Mouse (Mus musculus) intestine, embryonic 16.5 days (tissue): ENCODE measurements at regions not wholly inside any gene's neighbourhood (a gene's known extent, or its start where the extent isn't known, plus 50 kb on each side); places are given as distances from the start of the nearest gene placed in this dataset.

Source experiments
- ATAC-seq: fragments of 200-750 bp; cut with Nextera tagmentation; 2 replicates; pipeline ENCODE4 v1.8.0; 2017; ENCODE audit warnings: moderate TSS enrichment, moderate library complexity
- H3K27ac ChIP-seq: fragments of 300-500 bp; sonication (generic); 2 replicates; pipeline ENCODE4 v1.5.1; 2014; ENCODE audit warnings: mild to moderate bottlenecking, low read length
- H3K27me3 ChIP-seq: fragments of 300-500 bp; sonication (generic); replicated peaks from 2 replicates; pipeline ENCODE4 v1.6.1; 2014; ENCODE audit warnings: low read length, control low read depth, mixed read lengths; ENCODE audit not compliant: control insufficient read depth, insufficient read depth
- H3K36me3 ChIP-seq: fragments of 300-500 bp; sonication (generic); 2 replicates; pipeline ENCODE4 v1.6.1; 2014; ENCODE audit warnings: low read length, control low read depth; ENCODE audit not compliant: control insufficient read depth, insufficient read depth
- H3K4me1 ChIP-seq: fragments of 300-500 bp; sonication (generic); 2 replicates; pipeline ENCODE4 v1.6.1; 2014; ENCODE audit warnings: low read length, control low read depth, mixed read lengths; ENCODE audit not compliant: control insufficient read depth, insufficient read depth
- H3K4me2 ChIP-seq: fragments of 300-500 bp; sonication (generic); 2 replicates; pipeline ENCODE4 v1.6.1; 2014; ENCODE audit warnings: low read depth, low read length, control low read depth
- H3K4me3 ChIP-seq: fragments of 300-500 bp; sonication (generic); 2 replicates; pipeline ENCODE4 v1.5.1; 2014; ENCODE audit warnings: mild to moderate bottlenecking, low read length
- H3K9ac ChIP-seq: fragments of 300-500 bp; sonication (generic); 2 replicates; pipeline ENCODE4 v1.6.1; 2014; ENCODE audit warnings: low read depth, low read length
- H3K9me3 ChIP-seq: fragments of 300-500 bp; sonication (generic); 2 replicates; pipeline ENCODE4 v1.6.1; 2016; ENCODE audit warnings: low read length, control low read depth; ENCODE audit not compliant: control insufficient read depth
- WGBS: fragments of 180-500 bp; shearing (Covaris S2); extraction: QIAGEN DNeasy Blood & Tissue Kit; methylation state at CpG from one replicate; pipeline ENCODE4 v1.1.7; 2014; 5-methylcytosine and 5-hydroxymethylcytosine counted together

DNA sequence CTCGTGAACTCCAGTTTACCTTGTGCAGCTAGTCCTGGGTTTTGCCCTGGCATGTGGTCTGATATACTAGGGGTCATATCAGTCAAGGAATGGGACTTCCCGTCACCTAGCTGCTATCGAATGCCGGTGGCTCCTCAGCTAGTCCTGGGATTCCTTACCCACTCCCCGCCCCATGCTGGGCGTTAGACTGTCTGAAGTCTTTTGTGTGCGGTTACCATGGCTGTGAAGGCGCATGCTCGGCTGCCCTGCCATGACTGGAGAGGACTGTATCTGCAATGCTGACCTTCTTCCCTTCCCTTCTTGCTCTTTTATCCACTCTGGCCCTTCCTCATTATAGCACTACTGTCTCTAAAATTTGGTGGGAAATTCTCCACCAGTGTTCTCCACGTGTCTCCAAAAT is 210.3 kb upstream of the Pfn2 start:
- H3K27ac ChIP-seq: no peak overlapping the region
- no peak overlapping the region for H3K9ac ChIP-seq
- WGBS: 67% methylated on average over 10 of the region's 10 CpGs
- H3K36me3 ChIP-seq: no peaks in the 10 kb centered on the region
- 0 out of 2 replicates have a peak, but pooled peaks cover 5% of the 10 kb centered on the region for H3K4me1 ChIP-seq
- no peak overlapping the region for H3K4me3 ChIP-seq
- H3K9me3 ChIP-seq: no peaks in the 10 kb centered on the region
- no peak overlapping the region for H3K4me2 ChIP-seq
- ATAC-seq: no peak
- H3K27me3 ChIP-seq: no peaks in the 10 kb centered on the region

DNA sequence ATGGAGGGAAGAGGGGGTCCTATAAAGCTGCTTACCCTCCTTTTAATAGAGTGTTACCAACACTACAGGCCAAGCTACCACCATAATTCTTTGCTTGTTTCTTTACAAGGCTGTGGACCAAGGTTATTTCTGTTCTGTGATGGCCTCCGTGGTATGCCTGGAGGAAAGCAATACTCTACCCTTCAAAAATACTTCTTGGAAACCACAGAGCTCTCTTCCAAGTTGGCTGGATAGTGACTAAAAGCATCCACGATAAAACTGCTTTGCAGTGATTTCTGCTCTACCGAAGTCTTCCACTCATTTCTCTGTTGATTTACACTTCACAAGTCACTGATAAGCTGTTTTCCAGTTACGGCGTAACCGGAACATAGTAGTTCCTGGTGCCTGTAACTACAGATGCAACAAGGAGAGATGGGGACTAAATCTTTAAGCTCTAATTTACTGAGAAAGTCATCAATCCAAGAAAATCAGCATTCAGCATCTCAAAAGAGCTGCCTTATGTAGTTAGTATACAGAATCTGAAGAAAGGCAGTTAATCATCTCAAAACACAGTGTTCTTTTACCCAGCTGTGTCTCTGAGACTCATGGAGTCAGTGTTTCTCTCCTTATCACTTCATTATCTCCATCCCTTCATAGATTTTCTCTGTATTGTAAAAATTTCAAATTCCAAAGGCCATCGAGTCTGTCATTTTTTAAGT is 216.1 kb upstream of the Pfn2 start:
- no peaks in the 10 kb centered on the region for H3K4me1 ChIP-seq
- H3K36me3 ChIP-seq: no peaks in the 10 kb centered on the region
- WGBS: 67% methylated on average over 7 of the region's 7 CpGs
- no peak overlapping the region for H3K4me3 ChIP-seq
- no peak for ATAC-seq
- H3K9me3 ChIP-seq: no peaks in the 10 kb centered on the region
- no peaks in the 10 kb centered on the region for H3K27me3 ChIP-seq
- no peak overlapping the region for H3K4me2 ChIP-seq
- H3K9ac ChIP-seq: no peak overlapping the region
- no peak overlapping the region for H3K27ac ChIP-seq

GRCm38 (mm10) chr3:58071574-58071973 is 223.7 kb upstream of the Pfn2 start:
- no peak overlapping the region for H3K4me2 ChIP-seq

GRCm38 (mm10) chr3:58072230-58072839 is 224.5 kb upstream of the Pfn2 start:
- H3K27ac ChIP-seq: no peak overlapping the region
- no peak for ATAC-seq
- no peak overlapping the region for H3K4me2 ChIP-seq
- no peak overlapping the region for H3K9ac ChIP-seq
- H3K4me3 ChIP-seq: no peak overlapping the region
- no peaks in the 10 kb centered on the region for H3K36me3 ChIP-seq
- 71% methylated on average over 5 of the region's 5 CpGs for WGBS
- H3K9me3 ChIP-seq: no peaks in the 10 kb centered on the region
- H3K27me3 ChIP-seq: no peaks in the 10 kb centered on the region
- no peaks in the 10 kb centered on the region for H3K4me1 ChIP-seq

More at GRCm38 (mm10) chr3:58071574-58071973, 223.7 kb upstream of the Pfn2 start:
- no peaks in the 10 kb centered on the region for H3K36me3 ChIP-seq
- no peaks in the 10 kb centered on the region for H3K9me3 ChIP-seq
- no peaks in the 10 kb centered on the region for H3K27me3 ChIP-seq
- no peaks in the 10 kb centered on the region for H3K4me1 ChIP-seq
- 50% methylated on average over 3 of the region's 3 CpGs for WGBS
- H3K27ac ChIP-seq: no peak overlapping the region
- H3K4me3 ChIP-seq: no peak overlapping the region
- H3K9ac ChIP-seq: no peak overlapping the region
- no peak for ATAC-seq

- Histone ChIP-seq H3K4me2 (no peak overlapping the region), H3K27me3 (no peaks in the 10 kb centered on the region), H3K4me3 (no peak overlapping the region), H3K4me1 (no peaks in the 10 kb centered on the region), H3K9ac (no peak overlapping the region), H3K36me3 (no peaks in the 10 kb centered on the region), H3K27ac (no peak overlapping the region), H3K9me3 (no peaks in the 10 kb centered on the region)
- WGBS: 80% methylated on average over 24 of the region's 24 CpGs
- ATAC-seq: no peak
Observed at GRCm38 (mm10) chr3:58089344-58090139, 241.7 kb upstream of the Pfn2 start.

DNA sequence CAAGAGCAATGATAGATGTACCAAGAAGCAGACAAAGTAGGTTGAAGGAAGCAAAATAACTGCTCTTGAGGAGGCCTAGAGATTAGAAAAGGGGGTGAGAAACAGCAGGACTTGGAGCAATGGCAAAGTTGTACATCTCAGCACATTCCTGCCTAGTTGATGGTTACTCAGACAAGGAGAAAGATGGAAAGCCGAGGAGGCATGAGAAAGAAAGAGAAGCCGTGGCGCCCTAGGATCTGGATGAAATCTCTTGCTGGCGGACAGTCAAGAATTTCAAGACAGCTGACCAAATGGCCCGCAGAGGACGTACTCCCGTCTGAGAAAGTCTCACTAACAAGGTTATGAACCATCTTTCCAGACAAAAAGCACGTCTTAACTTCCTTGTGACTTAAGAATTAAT is 242.5 kb upstream of the Pfn2 start:
- Histone ChIP-seq H3K9me3 (no peaks in the 10 kb centered on the region), H3K4me3 (no peak overlapping the region), H3K27ac (no peak overlapping the region), H3K4me1 (no peaks in the 10 kb centered on the region), H3K36me3 (no peaks in the 10 kb centered on the region), H3K9ac (no peak overlapping the region), H3K27me3 (no peaks in the 10 kb centered on the region), H3K4me2 (no peak overlapping the region)
- 0 out of 2 replicates have a peak, but pooled peaks have one; percentile 36 for ATAC-seq
- WGBS: 65% methylated on average over 8 of the region's 8 CpGs

GRCm38 (mm10) chr3:58091466-58092176 is 243.7 kb upstream of the Pfn2 start:
- no peak for ATAC-seq
- no peak overlapping the region for H3K4me2 ChIP-seq
- no peaks in the 10 kb centered on the region for H3K36me3 ChIP-seq
- no peaks in the 10 kb centered on the region for H3K27me3 ChIP-seq
- H3K9ac ChIP-seq: no peak overlapping the region
- no peaks in the 10 kb centered on the region for H3K9me3 ChIP-seq
- no peak overlapping the region for H3K27ac ChIP-seq
- H3K4me1 ChIP-seq: no peaks in the 10 kb centered on the region
- no peak overlapping the region for H3K4me3 ChIP-seq
- 87% methylated on average over 6 of the region's 6 CpGs for WGBS

GRCm38 (mm10) chr3:58110911-58111476 is 263.1 kb upstream of the Pfn2 start:
- no peaks in the 10 kb centered on the region for H3K36me3 ChIP-seq
- 80% methylated on average over 5 of the region's 5 CpGs for WGBS
- H3K4me3 ChIP-seq: no peak overlapping the region
- ATAC-seq: no peak
- H3K9ac ChIP-seq: no peak overlapping the region
- no peak overlapping the region for H3K4me2 ChIP-seq
- no peaks in the 10 kb centered on the region for H3K9me3 ChIP-seq
- no peaks in the 10 kb centered on the region for H3K27me3 ChIP-seq
- H3K4me1 ChIP-seq: no peaks in the 10 kb centered on the region
- no peak overlapping the region for H3K27ac ChIP-seq

DNA sequence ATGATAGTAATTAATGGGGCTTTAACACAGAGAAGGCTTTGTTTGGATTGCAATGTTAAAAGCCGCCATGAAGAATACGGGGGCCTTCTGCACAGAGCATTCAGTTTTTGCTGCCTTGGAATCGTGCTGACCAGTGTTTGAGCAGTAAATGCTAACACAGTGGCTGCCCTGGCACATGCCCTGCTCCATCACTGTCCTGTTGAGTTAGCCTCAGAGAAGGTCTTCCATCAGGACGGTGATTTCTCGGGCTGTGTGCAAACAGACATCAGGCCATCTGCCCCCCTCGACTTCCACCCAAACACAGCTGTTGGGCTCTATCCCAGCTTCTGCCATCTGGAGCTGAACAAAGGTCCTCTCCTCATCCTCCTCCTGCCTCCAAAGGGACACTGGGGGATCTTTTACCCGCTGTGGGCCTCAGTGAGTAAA is 264.6 kb upstream of the Pfn2 start:
- Histone ChIP-seq H3K4me1 (no peaks in the 10 kb centered on the region), H3K27ac (no peak overlapping the region), H3K36me3 (no peaks in the 10 kb centered on the region), H3K9ac (no peak overlapping the region), H3K27me3 (no peaks in the 10 kb centered on the region), H3K4me2 (no peak overlapping the region), H3K4me3 (no peak overlapping the region), H3K9me3 (no peaks in the 10 kb centered on the region)
- 46% methylated on average over 7 of the region's 7 CpGs for WGBS
- no peak for ATAC-seq
